Mouse (Mus musculus): ENCODE data around the gene Pou3f4. TPM values are rescaled to one million over a fixed set of nuclear protein-coding genes. Genes with fewer than 3 reads are reported as not detected.

Gene Pou3f4
- total and polyA plus RNA-seq, 3 experiments, result not detected

DNA sequence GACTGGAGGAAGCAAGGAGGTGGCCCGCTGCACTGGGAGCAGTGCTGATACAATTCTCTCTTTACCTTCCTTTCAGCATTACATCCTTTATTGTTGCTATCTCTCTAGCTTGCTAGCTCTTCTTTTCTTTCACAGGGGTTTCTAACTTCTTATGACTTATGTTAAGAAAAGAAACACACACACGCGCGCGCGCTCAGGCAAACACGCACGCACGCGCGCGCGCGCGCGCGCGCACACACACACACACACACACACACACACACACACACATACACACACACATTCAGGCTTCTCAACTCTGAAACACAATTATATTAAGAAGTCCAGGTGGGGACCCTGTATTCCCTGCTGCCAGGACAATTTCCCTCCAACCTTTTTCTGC, 1.5 kb downstream of the Pou3f4 start:
- TF ChIP-seq POLR2AphosphoS5 (IDR thresholded peaks at IDR 0.05; ENCODE audit: borderline replicate concordance, low read depth, low read length) (no peak), MAX (IDR thresholded peaks at IDR 0.05; ENCODE audit: low read length) (no peak), TCF12 (IDR thresholded peaks at IDR 0.05; ENCODE audit: low read depth, low read length) (no peak), KAT2A (conservative IDR thresholded peaks at IDR 0.05; ENCODE audit: low read depth, low read length) (no peak)
- Histone ChIP-seq H3K36me3 (ENCODE audit: control insufficient read depth in 1 of 2, insufficient read depth in 2 of 2, low read length in 2 of 2) (peaks cover 0 to 10% of the 10 kb centered on the region in 2 experiments; a peak in 2 of 4 replicates), H3K27ac (ENCODE audit: control insufficient read depth, low read depth, low read length) (no peak overlapping the region), H3K27me3 (ENCODE audit: control insufficient read depth in 1 of 2, insufficient read depth in 2 of 2, low read length in 2 of 2) (no peaks in the 10 kb centered on the region), H3K4me1 (ENCODE audit: control insufficient read depth in 1 of 2, insufficient read depth in 2 of 2, low read length in 2 of 2) (peaks cover 4 to 6% of the 10 kb centered on the region in 2 experiments), H3K79me2 (ENCODE audit: control insufficient read depth, insufficient read depth, low read length, poor library complexity) (no peaks in the 10 kb centered on the region), H3K9ac (ENCODE audit: control insufficient read depth, low read depth, low read length, poor library complexity, severe bottlenecking) (no peak overlapping the region), H3K9me3 (replicated peaks; ENCODE audit: insufficient read depth, low read length) (no peaks in the 10 kb centered on the region), H3K4me3 (ENCODE audit: control insufficient read depth in 1 of 2, insufficient read depth in 1 of 2, low read depth in 2 of 2, low read length in 2 of 2) (no peak overlapping the region)
- no peak for DNase-seq (ENCODE audit: low read depth, low spot score)

DNA sequence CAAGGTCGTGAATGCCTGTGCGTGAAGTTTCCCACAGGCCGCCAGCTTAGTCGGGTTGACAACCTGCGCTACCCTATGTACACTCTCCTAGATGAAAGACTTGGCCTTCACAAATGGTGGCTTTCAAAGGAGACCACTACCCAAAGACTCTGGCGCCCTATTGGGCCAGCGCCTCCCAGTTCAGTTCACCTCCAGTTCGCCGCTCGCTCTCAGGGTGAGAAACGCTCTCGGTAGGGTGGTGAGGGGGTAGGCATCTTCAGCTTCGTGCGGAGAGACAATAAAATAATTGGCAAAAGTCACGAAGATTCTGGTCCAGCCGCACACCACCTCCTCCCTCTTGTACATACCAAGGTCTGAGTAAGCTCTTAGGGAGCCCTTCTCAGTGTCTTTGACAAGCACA, 2.5 kb downstream of the Pou3f4 start:
- Histone ChIP-seq H3K4me3 (ENCODE audit: control insufficient read depth in 1 of 2, insufficient read depth in 1 of 2, low read depth in 2 of 2, low read length in 2 of 2) (no peak overlapping the region), H3K9ac (ENCODE audit: control insufficient read depth, low read depth, low read length, poor library complexity, severe bottlenecking) (no peak overlapping the region), H3K27ac (ENCODE audit: control insufficient read depth, low read depth, low read length) (no peak overlapping the region), H3K4me1 (ENCODE audit: control insufficient read depth in 1 of 2, insufficient read depth in 2 of 2, low read length in 2 of 2) (no peaks in the 10 kb centered on the region; a peak in 2 of 4 replicates), H3K9me3 (replicated peaks; ENCODE audit: insufficient read depth, low read length) (no peaks in the 10 kb centered on the region), H3K79me2 (ENCODE audit: control insufficient read depth, insufficient read depth, low read length, poor library complexity) (no peaks in the 10 kb centered on the region), H3K36me3 (ENCODE audit: control insufficient read depth in 1 of 2, insufficient read depth in 2 of 2, low read length in 2 of 2) (peaks cover 0 to 4% of the 10 kb centered on the region in 2 experiments; a peak in 2 of 4 replicates), H3K27me3 (ENCODE audit: control insufficient read depth in 1 of 2, insufficient read depth in 2 of 2, low read length in 2 of 2) (no peaks in the 10 kb centered on the region)
- DNase-seq (ENCODE audit: low read depth, low spot score), result no peak
- no peak for TF ChIP-seq TCF12 (IDR thresholded peaks at IDR 0.05; ENCODE audit: low read depth, low read length)
- no peak for TF ChIP-seq MAFK (IDR thresholded peaks at IDR 0.05; ENCODE audit: borderline replicate concordance, low read depth, low read length)
- no peak for TF ChIP-seq MXI1 (IDR thresholded peaks at IDR 0.05; ENCODE audit: low read depth, low read length)
- no peak for TF ChIP-seq ELF1 (IDR thresholded peaks at IDR 0.05; ENCODE audit: low read depth, low read length)
- TF ChIP-seq MYB (IDR thresholded peaks at IDR 0.05; ENCODE audit: low read depth, low read length), result no peak
- no peak for TF ChIP-seq SMC3 (IDR thresholded peaks at IDR 0.05; ENCODE audit: low read depth, low read length)
- no peak for TF ChIP-seq USF2 (IDR thresholded peaks at IDR 0.05; ENCODE audit: borderline replicate concordance in 1 of 2, insufficient read depth in 1 of 2, low read depth in 1 of 2, low read length in 2 of 2)
- no peak for TF ChIP-seq ZMIZ1 (IDR thresholded peaks at IDR 0.05; ENCODE audit: low read depth, low read length)
- TF ChIP-seq MYC (IDR thresholded peaks at IDR 0.05; ENCODE audit: low read depth, low read length), result no peak
- no peak for TF ChIP-seq POLR2AphosphoS5 (IDR thresholded peaks at IDR 0.05; ENCODE audit: borderline replicate concordance, low read depth, low read length)
- no peak for TF ChIP-seq MAZ (IDR thresholded peaks at IDR 0.05; ENCODE audit: low read depth, low read length)
- no peak for TF ChIP-seq JUND (IDR thresholded peaks at IDR 0.05; ENCODE audit: low read depth, low read length)
- TF ChIP-seq TAL1 (IDR thresholded peaks at IDR 0.05; ENCODE audit: low read length), result no peak
- TF ChIP-seq UBTF (IDR thresholded peaks at IDR 0.05; ENCODE audit: borderline replicate concordance, insufficient read depth, low read depth, low read length), result no peak
- no peak for TF ChIP-seq GATA1 (IDR thresholded peaks at IDR 0.05; ENCODE audit: low read depth, low read length)
- no peak for TF ChIP-seq ETS1 (IDR thresholded peaks at IDR 0.05; ENCODE audit: low read depth, low read length)
- TF ChIP-seq TBP (IDR thresholded peaks at IDR 0.05; ENCODE audit: low read depth, low read length), result no peak

All from MEL (cell line).